Mouse (Mus musculus) neural tube, embryonic 12.5 days (tissue): ENCODE results near the gene Aanat. TPM values are rescaled to one million over a fixed set of nuclear protein-coding genes. Genes with fewer than 3 reads are reported as not detected.

Experiments used
- ATAC-seq: fragments of 200-750 bp; cut with Nextera tagmentation; 2 replicates; pipeline ENCODE4 v1.8.0; 2017; ENCODE audit warnings: low read depth, mild to moderate bottlenecking, moderate TSS enrichment, moderate library complexity; ENCODE audit not compliant: low FRiP score
- H3K27ac ChIP-seq: fragments of 300-500 bp; sonication (generic); 2 replicates; pipeline ENCODE4 v1.5.1; 2016
- H3K27me3 ChIP-seq: fragments of 300-500 bp; sonication (generic); replicated peaks from 2 replicates; pipeline ENCODE4 v1.6.1; 2016; ENCODE audit warnings: mild to moderate bottlenecking
- H3K36me3 ChIP-seq: fragments of 300-500 bp; sonication (generic); 2 replicates; pipeline ENCODE4 v1.6.1; 2016; ENCODE audit warnings: mild to moderate bottlenecking
- H3K4me1 ChIP-seq: fragments of 300-500 bp; sonication (generic); 2 replicates; pipeline ENCODE4 v1.6.1; 2016
- H3K4me2 ChIP-seq: fragments of 300-500 bp; sonication (generic); replicated peaks from 2 replicates; pipeline ENCODE4 v1.6.1; 2016; ENCODE audit warnings: mild to moderate bottlenecking
- H3K4me3 ChIP-seq: fragments of 300-500 bp; sonication (generic); 2 replicates; pipeline ENCODE4 v1.5.1; 2016
- H3K9ac ChIP-seq: fragments of 300-500 bp; sonication (generic); 2 replicates; pipeline ENCODE4 v1.6.1; 2016; ENCODE audit warnings: mild to moderate bottlenecking
- H3K9me3 ChIP-seq: fragments of 300-500 bp; sonication (generic); 2 replicates; pipeline ENCODE4 v1.6.1; 2016; ENCODE audit warnings: mild to moderate bottlenecking
- WGBS: fragments of 180-500 bp; shearing (Covaris S2); methylation state at CpG from one replicate; pipeline ENCODE4 v1.1.7; 2016; 5-methylcytosine and 5-hydroxymethylcytosine counted together
- polyA plus RNA-seq: library from polyadenylated mRNA; unstranded; fragments of >200 nt; fragmentation: Nextera tagmentation; extraction: Ambion mirVana; gene quantifications from 2 replicates; pipeline ENCODE4 v1.2.1, GENCODE M21; 2016

Aanat gene
- polyA plus RNA-seq, 1 experiment from 2014 or later = not detected

DNA sequence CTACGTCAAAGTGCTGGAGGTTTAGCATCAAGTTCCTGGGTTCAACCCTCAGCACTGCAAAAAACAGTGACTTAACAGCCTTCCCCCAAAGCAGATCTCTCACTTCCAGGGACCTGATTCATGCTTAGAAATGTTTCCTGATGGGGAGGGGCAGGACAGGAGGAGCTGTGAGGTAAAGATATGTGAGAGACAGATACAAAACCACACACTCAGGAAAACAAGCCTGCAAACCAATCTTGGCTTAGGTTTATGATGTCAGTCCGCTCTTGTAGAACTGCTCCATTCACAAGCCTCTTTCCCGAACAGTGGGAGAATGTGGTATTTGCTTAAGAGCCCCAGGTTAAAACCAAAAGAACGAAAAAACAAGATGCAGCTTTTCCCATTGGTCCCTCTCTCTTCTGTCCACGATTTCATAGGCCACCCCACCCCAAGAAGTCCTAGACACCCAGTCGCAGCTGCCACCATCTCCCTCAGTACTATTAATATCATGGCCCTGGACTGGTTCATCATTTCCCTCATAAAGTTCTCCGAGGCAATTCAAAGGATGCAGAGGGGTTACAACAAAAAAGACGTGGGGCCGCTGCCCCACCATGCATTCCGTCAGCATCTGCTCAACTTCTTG lies 6.1 kb upstream of the Aanat start:
- Histone ChIP-seq H3K9me3 (no peaks in the 10 kb centered on the region), H3K27me3 (no peaks in the 10 kb centered on the region), H3K4me3 (peak overlapping the region; percentile 97), H3K9ac (peak overlapping the region; percentile 91), H3K27ac (peak overlapping the region; percentile 90), H3K36me3 (no peaks in the 10 kb centered on the region), H3K4me2 (peak overlapping the region; percentile 79), H3K4me1 (peaks cover 33% of the 10 kb centered on the region)
- 20% methylated on average over 10 of the region's 10 CpGs for WGBS
- peak; percentile 34; the same call in 1 of the 2 replicates for ATAC-seq

DNA sequence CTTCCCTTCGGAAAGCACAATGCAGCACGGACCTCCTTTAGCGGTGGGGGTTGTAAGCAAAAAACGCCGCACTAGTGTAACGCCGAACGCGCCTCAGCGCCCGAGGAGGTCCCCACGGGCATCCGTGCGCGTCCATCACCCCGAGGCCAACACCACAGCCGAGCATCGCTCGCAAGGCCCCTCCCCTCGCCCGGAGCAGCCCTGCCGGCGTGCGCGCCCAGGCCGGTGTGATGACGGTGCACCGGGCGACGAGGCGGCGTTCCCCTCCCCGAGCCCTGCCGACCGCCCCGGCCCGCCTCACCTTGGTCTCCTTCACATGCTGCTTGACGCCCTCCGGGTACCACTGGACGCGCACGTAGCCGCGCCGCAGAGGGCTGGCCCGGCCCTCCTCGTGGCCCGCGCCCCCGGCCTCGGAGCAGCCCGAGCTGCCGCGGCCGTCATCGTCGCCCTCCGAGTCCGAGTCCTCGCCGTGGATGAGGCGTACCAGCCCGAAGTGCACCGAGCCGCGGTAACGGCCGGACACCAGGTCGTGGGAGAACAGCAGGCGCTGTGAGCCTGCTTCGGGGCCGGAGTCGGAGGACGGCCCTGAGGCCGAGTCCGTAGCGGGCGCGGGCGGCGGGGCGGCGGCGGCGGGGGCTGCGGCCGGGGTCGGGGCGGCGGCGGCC lies 5.4 kb upstream of the Aanat start:
- Histone ChIP-seq H3K4me2 (peak overlapping the region; percentile 79), H3K27ac (peak overlapping the region; percentile 90), H3K9me3 (no peaks in the 10 kb centered on the region), H3K27me3 (no peaks in the 10 kb centered on the region), H3K4me1 (peaks cover 26% of the 10 kb centered on the region), H3K36me3 (no peaks in the 10 kb centered on the region), H3K4me3 (peak overlapping the region; percentile 97), H3K9ac (peak overlapping the region; percentile 91)
- ATAC-seq = peak; percentile 85
- under 1% methylated on average over 90 of the region's 91 CpGs for WGBS

DNA sequence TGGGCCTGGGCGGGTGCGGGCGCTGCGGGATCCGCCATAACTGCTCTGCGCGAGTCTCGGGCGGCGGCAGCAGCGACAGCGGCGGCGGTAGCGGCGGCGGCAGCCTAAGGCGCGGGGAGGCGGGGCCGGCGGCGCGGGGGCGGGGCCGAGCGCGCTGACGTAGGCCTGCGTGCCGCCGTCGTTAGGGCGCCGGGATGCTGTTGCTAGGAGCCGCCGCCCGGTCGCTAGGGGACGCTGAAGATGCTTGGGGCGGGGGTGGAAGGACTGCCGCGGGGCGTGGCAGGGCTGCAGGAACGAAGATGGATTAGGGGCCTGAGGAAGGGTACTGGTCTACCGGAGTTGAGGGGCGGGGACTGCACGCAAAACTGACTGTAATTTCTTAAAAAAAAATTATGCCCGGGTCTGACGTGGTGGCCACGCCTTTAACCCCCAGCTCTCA lies 4.8 kb upstream of the Aanat start, which contains the start of gene Ube2o:
Gene Ube2o, minus strand, starts transcription at position 72 of the 439 bp plus-strand sequence.
- Histone ChIP-seq H3K9me3 (no peaks in the 10 kb centered on the region), H3K4me3 (peak within 1 kb of the TSS; percentile 97), H3K4me2 (peak within 1 kb of the TSS; percentile 79), H3K36me3 (no peaks in the 10 kb centered on the region), H3K9ac (peak within 1 kb of the TSS; percentile 91), H3K27ac (peak within 1 kb of the TSS; percentile 90), H3K4me1 (peaks cover 21% of the 10 kb centered on the region), H3K27me3 (no peaks in the 10 kb centered on the region)
- peak; percentile 83 for ATAC-seq
- 2% methylated on average over 36 of the region's 51 CpGs for WGBS

DNA sequence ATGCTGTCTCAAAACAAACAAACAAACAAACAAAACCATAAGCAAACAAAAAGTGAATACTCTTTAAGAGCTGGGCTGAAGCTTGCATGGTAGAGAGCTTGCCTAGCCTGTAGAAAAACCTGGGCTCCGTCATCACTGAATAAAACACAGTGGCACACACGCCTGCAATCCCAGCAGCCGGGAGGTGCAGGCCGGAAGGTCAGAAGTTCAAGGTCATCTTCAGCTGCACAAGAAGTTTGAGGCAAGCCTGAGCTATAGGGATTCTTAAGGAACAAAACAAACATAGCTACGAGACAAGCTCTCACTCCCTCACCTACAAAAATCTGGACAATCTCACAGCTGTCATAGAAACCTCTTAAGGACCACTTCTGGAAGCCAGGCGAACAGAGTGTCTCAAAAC lies 550 bp upstream of the Aanat start:
- peaks cover 3% of the 10 kb centered on the region; the same call in 1 of the 2 replicates for H3K4me1 ChIP-seq
- ATAC-seq = no peak
- H3K27ac ChIP-seq = no peak overlapping the region
- 89% methylated on average over 6 of the region's 6 CpGs for WGBS
- H3K4me2 ChIP-seq = no peak overlapping the region
- no peaks in the 10 kb centered on the region for H3K27me3 ChIP-seq
- no peak overlapping the region for H3K4me3 ChIP-seq
- H3K9ac ChIP-seq = no peak overlapping the region
- no peaks in the 10 kb centered on the region for H3K9me3 ChIP-seq
- no peaks in the 10 kb centered on the region for H3K36me3 ChIP-seq

DNA sequence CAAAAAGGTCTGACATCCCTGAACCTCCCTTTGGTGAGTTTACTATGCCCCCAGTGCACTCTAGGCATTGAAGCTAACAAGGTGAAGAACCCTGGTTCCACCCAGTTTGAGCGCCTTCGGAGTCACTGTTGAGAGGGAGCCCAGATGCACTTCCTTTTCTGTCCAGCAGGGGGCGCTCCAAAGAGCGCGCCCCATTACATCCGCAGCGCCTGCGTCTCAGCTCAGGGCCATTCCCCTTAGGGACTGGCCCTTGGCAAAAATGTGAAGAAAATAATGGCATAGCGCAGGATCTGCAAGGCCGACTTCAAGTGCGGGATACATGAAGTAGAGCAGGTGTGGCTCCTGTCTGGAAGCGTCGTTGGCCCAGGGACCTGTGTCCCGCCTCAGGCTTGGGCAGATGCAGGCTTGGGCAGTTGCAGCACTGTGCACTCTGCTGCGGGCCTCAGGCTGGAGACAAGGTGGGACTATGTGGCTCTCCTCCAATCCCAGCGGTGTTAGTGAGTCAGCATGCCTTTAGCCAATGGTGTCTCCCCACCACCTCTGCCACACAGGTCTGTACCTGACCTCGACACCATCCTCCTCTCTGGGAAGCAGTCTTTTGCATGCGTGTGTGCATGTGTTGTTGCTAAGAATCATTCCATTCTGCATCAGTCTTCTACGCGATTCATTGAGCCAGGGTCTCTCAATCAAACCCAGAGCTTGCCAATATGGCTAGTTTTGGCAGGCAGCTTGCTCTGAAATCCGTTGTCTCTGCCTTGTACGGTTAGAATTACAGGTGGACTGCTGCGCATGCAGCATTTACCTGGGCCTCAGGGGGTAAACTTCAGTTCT lies 784 bp downstream of the Aanat start:
- 21% methylated on average over 23 of the region's 23 CpGs for WGBS
- Histone ChIP-seq H3K4me1 (peaks cover 3% of the 10 kb centered on the region; the same call in 1 of the 2 replicates), H3K27me3 (no peaks in the 10 kb centered on the region), H3K9ac (no peak overlapping the region), H3K36me3 (no peaks in the 10 kb centered on the region), H3K4me3 (no peak overlapping the region), H3K9me3 (no peaks in the 10 kb centered on the region), H3K4me2 (peak overlapping the region; percentile 43), H3K27ac (no peak overlapping the region)
- peak; percentile 63 for ATAC-seq

DNA sequence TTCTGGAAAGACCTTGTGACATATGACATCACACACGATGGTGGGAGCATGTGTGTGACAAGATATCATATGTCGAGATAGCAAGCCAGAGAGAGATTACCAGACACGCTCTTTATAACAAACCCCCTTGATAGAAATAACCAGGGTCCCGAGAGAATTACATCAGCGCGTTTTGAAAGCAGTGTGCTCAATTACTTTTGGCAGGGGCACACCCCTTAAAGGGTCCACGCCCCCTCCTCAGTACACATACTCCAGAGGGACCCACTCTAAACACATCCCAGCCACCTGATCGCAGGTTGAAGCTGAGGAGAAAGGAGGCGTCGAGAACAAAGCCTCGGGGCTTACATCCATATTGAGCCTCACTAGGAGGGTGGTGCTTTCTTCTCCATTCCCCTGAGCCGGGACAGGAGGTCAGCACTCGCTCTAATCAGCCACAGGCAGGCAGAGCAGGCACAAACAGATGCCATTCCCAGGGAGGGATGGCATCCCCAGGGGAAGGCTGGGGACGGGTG lies 2.8 kb downstream of the Aanat start:
- 29% methylated on average over 14 of the region's 14 CpGs for WGBS
- peak; percentile 41; the same call in 1 of the 2 replicates for ATAC-seq
- no peak overlapping the region for H3K4me3 ChIP-seq
- H3K9me3 ChIP-seq = no peaks in the 10 kb centered on the region
- H3K9ac ChIP-seq = no peak overlapping the region
- no peak overlapping the region for H3K4me2 ChIP-seq
- H3K4me1 ChIP-seq = peaks cover 10% of the 10 kb centered on the region
- H3K27me3 ChIP-seq = no peaks in the 10 kb centered on the region
- H3K36me3 ChIP-seq = no peaks in the 10 kb centered on the region
- peak overlapping the region; percentile 11; the same call in 1 of the 2 replicates for H3K27ac ChIP-seq

DNA sequence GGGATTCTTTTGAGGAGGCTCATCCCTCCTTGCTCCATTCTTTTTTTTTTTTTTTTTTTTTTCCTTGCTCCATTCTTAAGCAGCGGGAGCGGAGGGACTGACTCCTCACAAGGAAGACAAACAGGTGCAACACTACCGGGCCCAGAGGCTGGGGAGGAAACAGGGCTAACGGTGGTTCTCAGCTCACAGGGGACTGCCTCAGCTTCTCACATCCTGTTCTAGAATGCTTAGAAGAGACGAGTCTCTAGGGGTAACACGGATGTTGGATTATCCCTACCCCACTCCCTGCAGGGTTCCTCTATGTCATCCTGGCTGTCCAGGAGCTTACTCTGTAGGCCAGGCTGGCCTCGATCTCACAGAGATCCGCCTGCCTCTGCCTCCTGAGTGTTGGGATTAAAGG lies 3.3 kb downstream of the Aanat start:
- Histone ChIP-seq H3K4me2 (no peak overlapping the region), H3K4me1 (peaks cover 10% of the 10 kb centered on the region), H3K9ac (no peak overlapping the region), H3K27ac (no peak overlapping the region), H3K4me3 (no peak overlapping the region), H3K27me3 (no peaks in the 10 kb centered on the region), H3K9me3 (no peaks in the 10 kb centered on the region), H3K36me3 (no peaks in the 10 kb centered on the region)
- ATAC-seq = no peak
- 64% methylated on average over 8 of the region's 8 CpGs for WGBS

DNA sequence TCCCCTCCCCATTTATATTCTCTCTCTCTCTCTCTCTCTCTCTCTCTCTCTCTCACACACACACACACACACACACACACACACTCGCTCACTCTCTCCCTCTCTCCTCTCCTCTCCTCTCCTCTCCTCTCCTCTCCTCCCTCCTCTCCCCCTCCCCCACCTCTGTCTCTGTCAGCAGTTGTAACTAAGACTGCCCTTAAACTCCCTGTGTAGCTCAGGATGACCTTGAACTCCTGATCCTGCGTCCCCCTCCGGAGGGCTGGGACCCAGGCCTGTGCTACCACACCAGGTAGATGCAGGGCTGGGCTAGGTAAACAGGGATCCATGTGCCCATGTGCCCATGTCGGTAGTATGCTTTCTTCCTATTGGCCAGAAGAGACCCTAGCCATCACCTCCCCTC lies 5.4 kb downstream of the Aanat start:
- no peaks in the 10 kb centered on the region for H3K27me3 ChIP-seq
- no peak overlapping the region for H3K4me2 ChIP-seq
- no peaks in the 10 kb centered on the region for H3K36me3 ChIP-seq
- peaks cover 10% of the 10 kb centered on the region for H3K4me1 ChIP-seq
- no peak overlapping the region for H3K4me3 ChIP-seq
- no peaks in the 10 kb centered on the region for H3K9me3 ChIP-seq
- no peak overlapping the region for H3K9ac ChIP-seq
- WGBS = 84% methylated on average over 4 of the region's 4 CpGs
- no peak for ATAC-seq
- no peak overlapping the region for H3K27ac ChIP-seq

DNA sequence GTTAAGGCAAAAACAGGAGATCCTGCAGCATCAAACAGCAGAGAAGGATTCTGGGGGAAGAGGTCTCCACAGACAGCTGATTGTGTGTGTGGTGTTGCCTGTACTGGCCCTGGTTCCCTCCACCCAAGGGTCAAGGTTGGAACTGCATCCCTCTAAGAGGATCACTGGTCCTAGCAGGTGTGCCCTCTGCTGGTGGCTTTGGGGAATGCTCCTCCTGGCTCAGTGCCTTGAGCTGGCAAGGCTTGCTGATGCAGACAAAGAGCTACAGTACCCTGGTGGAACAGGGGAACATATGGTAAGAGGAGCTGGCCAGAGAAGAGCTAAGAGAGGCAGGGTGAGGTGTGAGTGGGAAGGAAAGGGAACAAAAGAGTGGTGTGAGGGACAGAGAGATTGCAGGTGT lies 6.2 kb downstream of the Aanat start:
- H3K4me2 ChIP-seq = 0 out of 2 replicates have a peak overlapping the region, but pooled peaks have one; percentile 14
- H3K9ac ChIP-seq = no peak overlapping the region
- H3K9me3 ChIP-seq = no peaks in the 10 kb centered on the region
- H3K4me1 ChIP-seq = peaks cover 7% of the 10 kb centered on the region
- ATAC-seq = peak; percentile 65
- no peaks in the 10 kb centered on the region for H3K27me3 ChIP-seq
- H3K27ac ChIP-seq = no peak overlapping the region
- no peaks in the 10 kb centered on the region for H3K36me3 ChIP-seq
- H3K4me3 ChIP-seq = no peak overlapping the region

DNA sequence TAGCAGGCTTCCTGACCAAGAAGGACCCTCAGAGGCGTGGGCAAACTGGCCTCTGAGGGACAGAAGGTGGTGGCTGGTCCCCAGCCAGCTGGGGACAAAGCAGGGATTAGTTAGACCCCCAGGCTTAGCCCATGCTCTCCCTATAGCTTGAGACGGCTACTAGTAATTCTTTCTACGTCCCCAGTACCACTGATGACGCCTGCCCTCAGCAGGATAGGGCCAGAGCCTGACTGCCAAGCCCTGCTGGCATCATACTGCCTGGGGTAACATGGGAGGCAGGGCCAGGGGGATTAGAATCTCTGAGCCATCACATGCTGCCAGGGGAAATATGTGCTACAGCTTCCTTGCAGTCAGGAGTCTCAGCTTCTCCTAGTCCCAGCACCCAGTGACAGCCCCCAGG lies 7.1 kb downstream of the Aanat start:
- no peaks in the 10 kb centered on the region for H3K36me3 ChIP-seq
- H3K9ac ChIP-seq = no peak overlapping the region
- H3K4me2 ChIP-seq = no peak overlapping the region
- 69% methylated on average over 4 of the region's 4 CpGs for WGBS
- ATAC-seq = no peak
- H3K9me3 ChIP-seq = no peaks in the 10 kb centered on the region
- H3K4me3 ChIP-seq = no peak overlapping the region
- peaks cover 7% of the 10 kb centered on the region for H3K4me1 ChIP-seq
- no peak overlapping the region for H3K27ac ChIP-seq
- H3K27me3 ChIP-seq = no peaks in the 10 kb centered on the region

DNA sequence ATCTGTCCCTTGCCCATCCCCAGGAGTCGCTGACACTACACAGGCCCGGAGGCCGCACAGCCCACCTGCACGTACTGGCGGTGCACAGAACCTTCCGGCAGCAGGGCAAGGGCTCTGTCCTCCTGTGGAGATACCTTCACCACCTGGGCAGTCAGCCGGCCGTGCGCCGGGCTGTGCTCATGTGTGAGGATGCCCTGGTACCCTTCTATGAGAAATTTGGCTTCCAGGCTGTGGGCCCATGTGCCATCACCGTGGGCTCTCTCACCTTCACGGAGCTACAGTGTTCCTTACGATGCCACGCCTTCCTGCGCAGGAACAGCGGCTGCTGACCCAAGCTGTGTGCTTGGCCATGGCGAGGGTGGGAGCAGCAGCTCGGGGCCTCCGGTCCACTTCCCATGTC lies 10.5 kb downstream of the Aanat start:
- no peak for ATAC-seq
- WGBS = 88% methylated on average over 19 of the region's 19 CpGs
- H3K27me3 ChIP-seq = no peaks in the 10 kb centered on the region

DNA sequence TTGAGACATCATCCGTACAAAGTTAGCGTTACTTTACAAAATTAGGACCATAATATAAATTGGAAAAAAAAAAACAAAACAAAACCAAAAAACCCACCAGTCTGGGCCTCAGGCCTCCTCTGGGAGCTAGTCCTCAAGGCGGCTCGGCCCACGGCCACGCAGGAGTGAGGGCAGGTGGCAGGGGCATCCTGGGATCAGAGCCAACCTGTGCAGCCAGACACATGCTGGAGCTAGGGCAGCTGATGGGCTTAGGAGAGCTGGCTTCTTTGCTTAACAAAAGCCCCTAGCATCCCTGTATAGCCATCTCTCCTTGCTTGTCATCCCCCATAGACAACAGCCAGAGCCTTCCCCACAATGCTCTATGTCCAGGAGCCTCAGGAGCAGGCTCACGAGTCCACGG lies 12.0 kb downstream of the Aanat start:
- no peak for ATAC-seq
- Histone ChIP-seq H3K4me3 (no peak overlapping the region), H3K27me3 (no peaks in the 10 kb centered on the region), H3K36me3 (no peaks in the 10 kb centered on the region), H3K9ac (no peak overlapping the region), H3K4me1 (no peaks in the 10 kb centered on the region), H3K4me2 (no peak overlapping the region), H3K27ac (no peak overlapping the region), H3K9me3 (no peaks in the 10 kb centered on the region)
- WGBS = 89% methylated on average over 8 of the region's 8 CpGs

More for the DNA sequence above, 10.5 kb downstream of the Aanat start:
- Histone ChIP-seq H3K4me2 (no peak overlapping the region), H3K9ac (no peak overlapping the region), H3K4me1 (peaks cover 7% of the 10 kb centered on the region; the same call in 1 of the 2 replicates), H3K9me3 (no peaks in the 10 kb centered on the region), H3K27ac (no peak overlapping the region), H3K36me3 (no peaks in the 10 kb centered on the region), H3K4me3 (no peak overlapping the region)
